Mouse (Mus musculus) ZHBTc4 (cell line): ENCODE results near the gene Lrrc28.

ENCODE experiments used
- DNase-seq: peaks from one replicate; pipeline ENCODE4 v3.0.0-alpha.2; 2011; ENCODE audit warnings: low read depth, low spot score

Gene Lrrc28

DNA sequence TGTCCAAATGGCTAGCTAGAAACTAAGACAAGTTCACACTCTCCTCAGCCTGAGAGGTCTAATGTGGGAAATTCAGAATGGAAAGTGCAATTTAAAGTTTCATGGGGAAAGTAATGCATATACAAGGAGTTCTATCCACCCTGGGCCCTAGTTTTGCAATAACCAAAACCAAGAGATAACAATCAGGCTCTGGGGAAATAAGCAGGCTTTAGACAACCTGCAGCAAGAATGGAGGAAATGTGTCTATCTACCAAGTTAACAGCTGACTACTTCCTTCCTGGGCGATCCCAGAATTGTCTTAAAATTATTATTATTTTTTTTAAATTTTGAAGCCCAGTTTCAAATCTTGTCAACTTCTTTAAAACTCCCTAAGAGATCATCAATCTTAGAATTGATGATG, 48.7 kb downstream of the Lrrc28 start:
- DNase-seq, result no peak

DNA sequence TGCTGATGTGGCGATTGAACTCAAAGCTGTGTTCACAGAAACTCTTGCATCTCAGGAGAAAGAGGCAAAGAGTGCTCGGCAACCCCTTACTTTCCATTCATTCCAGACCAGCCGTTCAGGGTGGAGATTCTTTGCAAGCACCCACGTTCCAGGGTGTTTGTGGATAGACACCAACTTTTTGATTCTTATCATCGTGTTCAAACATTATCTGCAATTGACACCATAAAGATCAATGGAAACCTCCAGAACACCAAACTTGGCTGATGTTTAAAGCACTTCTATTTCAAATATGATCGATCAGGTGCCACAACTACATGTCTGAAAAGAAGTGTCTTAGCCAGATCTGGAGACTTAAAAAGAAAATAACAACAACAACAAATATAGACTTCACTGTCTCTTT, 51.2 kb downstream of the Lrrc28 start:
- no peak for DNase-seq

DNA sequence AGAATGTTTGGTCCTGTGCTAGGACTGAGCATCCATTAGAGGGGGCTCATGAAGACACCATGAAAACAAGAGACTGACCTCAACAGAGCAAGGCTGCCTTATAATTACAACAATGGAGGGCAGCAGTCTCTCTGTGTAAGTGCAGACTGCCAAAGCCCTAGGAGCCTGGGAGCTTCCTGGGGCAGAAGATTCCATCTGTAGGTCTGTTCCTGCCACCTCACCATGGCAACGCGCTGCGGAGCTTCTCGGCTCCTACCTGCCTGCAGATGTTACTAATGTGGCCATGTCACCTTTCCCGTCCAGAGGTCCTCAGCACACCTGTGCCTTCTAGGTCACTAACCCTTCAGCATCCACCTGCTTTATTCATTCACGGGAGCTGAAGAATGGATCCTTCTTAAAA, 52.4 kb downstream of the Lrrc28 start:
- no peak for DNase-seq

DNA sequence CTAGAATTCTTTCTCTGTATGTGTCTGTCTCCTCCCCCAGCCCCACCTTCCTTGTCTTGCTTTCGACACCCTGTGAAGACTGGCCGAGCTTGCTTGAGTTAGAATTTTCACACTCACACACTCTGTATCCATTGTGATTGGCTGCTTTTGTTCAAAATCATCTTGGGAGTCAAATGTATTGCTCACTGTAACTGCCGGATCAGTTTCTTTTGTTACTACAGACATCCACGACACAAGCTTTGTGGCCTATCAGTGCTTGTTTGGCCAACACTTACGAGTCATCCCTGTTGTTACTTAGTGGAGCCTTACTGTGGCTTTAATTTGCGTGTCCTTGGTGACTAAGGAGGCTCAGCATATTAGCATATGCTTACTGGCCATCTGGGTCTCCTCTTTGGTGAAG, 56.3 kb downstream of the Lrrc28 start:
- peak; percentile 35 for DNase-seq

DNA sequence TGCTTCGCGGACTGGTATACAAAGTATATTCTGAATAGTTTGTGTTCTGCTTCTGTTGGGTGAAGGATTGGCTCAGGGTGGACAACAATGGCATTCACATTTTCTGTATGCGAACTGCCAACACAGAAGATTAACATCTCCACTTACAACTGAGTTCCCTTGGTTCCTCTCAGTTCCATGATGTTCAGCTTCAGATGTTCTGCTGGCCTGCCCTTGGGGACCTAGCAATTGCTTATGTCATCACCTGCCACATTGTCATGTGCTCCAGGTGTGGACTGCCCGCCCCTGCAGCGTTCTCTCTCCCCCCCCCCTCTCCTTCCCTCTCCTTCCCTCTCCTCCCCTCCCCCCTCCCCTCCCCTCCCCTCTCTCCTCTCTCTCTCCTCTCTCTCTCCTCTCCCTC, 58.6 kb downstream of the Lrrc28 start:
- no peak for DNase-seq

DNA sequence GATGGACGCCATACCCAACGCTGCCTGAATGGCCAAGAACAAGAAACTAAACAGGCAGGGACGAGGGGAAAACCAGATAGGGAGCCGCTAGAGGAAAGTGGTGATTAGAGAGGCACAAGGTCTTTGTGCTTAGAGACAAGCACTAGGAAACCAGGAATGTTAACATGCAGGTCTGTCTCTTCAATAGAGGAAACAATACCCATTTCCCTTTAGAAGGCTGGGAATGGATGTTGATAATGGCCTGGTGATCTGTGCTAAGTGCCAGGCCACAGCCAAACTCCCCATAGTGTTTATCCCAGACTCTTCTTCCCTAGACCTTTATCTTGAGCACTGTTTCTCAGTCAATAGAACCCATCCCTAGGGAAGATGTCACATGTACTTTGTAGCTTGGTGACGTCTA, 61.2 kb downstream of the Lrrc28 start:
- peak; percentile 64 for DNase-seq

DNA sequence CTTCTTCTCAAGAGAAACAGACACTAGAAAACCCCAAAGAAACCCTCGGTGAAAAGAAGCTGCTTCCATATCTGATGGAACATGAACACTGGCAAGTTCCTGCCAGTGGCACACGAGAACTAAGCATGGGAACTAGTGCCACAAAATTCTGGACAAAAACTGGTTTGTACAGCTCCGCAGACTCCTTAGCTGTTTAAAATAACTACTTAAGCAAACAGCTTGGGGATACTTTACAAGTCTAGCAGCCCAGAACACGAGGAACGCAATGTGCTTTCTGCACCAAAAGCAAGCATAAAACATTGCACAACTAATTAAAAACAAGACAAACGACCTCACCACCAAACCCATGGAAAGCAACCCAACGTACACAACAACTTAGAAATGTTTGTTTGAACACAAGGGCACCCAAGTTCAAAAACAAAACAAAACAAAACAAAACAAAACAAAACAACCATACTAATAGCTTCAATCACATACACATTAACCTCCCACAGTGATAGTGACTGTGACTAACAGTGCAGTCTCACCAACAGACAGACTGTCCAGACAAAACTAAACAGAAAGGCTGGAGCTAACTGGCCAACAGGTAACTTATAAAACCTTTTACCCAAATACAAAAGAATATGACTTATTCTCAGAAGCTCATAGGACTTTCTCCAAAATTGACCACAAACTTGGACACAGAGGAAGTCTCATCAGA, 66.1 kb downstream of the Lrrc28 start:
- peak; percentile 42 for DNase-seq

DNA sequence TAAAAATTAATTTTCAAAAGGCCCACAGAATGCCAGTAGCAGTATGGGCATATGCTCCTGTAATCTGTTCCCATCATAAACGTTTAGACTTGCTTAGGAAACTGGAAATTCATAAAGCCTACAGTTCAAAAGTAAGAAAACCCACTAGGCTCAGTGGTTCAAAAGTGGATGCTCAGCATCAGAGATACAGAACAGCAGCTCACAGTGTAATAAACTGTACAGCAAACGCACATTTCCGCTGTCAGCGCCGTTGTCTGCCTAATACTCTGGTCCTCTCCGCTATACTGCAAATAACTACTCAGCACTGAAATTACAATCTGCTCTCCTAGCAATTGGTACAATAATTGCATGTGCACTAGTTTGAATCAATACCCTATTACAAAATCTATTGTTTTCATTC, 67.0 kb downstream of the Lrrc28 start:
- DNase-seq, result no peak

DNA sequence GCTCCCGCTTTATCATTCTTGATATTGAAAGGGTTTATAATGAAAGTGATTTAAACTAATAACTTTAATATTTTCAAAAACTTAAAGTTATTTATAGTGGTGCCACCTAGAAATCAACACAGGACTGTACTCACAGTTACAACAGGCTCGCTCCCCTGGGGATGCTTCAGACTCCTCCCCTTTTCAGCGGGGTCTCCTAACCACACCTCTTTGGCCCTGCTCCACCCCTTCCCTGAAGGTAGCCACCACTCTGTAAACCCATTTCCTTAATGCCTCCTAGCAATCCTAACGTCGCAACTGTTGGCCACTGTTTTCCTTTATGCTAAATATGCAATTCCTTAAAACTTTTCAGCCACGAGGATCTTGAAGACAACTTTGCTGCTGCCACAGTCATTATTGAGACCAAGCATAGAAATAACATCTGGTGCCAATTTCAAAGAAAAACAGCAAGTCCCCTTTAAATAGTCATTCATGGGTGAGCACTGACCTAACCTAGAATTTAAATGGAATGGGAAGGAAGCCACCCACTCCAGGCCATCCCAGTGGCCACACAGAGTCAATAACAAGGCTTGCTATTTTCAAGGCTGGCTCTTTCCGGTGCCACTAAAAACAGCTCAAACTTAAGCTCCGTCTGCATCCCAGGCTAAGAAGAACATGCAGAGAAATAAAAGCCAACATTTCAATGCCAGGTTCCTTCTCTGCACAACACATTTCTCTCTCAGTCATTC, 78.4 kb downstream of the Lrrc28 start:
- peak; percentile 47 for DNase-seq

DNA sequence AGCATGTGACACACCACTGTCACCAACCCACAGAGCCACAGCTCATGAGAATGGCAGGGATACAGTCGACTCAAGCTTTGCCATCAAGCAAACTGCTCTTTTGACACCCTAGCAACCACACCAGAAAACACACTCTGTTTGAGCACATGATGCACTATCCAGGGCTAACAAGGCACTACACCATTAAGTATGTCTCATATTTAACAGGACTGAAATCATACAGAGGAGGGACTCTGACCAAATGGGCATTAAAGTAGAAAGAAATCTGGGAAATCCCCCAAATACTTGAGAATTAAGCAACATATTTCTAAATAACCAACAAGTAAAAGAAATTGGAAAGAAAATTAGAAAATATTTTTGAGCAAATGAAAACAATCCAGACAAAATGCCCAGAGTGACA, 79.9 kb downstream of the Lrrc28 start:
- no peak for DNase-seq

DNA sequence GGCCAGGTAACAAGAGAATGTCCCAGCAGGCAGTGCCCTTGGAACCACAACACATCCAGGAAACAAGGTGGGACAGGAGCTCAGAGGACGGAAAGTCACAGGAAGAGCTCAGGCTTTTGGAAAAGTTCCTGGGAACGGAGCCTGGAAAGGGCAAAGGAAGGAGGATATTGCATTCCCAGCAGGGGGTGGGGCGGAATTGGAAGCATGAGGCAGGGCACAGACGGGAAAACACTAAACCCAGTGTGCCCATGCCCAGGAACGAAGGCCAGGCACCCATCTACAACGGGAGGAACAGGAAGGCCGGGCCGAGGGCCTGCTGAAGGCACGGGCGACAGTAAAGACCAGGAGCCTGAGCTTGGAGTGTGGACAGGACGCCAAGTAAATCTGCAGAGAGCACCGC, 82.9 kb downstream of the Lrrc28 start:
- DNase-seq, result peak; percentile 41

DNA sequence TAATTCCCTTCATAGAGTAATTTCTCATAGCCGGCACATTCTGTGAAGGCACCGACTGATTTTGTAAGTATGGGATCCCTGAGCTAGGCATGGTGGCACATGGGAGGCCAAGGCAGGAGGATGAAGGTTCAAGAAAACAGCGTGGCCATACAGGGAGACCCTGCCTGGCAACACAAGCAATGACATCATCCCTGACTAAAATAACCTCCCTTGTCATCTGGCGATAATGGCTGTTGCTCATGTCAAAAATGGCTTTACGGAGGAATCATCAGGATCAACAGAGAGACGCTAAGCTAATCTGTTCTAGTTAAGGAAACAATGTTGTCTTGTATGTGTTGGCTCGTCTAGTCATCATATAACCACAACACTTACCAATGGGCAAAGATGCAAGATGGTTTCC, 85.6 kb downstream of the Lrrc28 start:
- no peak for DNase-seq

DNA sequence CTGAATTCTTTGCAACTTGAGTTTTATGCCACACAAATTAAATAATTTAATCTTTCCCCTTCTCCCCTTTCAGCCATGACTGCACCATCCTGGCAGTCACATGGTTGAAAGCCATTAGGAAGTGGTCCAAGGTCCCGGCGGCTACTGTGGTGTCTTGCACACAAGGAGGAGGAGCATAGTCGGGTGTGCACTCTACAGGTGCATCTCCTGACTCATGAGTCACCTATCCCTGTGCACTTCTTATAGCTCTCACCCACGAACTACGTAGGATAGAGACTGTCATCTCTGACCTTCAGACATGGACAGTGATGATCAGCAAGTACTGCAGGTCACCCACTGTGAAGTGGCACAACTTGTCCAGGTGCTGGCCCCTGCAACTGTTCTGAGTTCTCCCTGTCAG, 86.8 kb downstream of the Lrrc28 start:
- no peak for DNase-seq

DNA sequence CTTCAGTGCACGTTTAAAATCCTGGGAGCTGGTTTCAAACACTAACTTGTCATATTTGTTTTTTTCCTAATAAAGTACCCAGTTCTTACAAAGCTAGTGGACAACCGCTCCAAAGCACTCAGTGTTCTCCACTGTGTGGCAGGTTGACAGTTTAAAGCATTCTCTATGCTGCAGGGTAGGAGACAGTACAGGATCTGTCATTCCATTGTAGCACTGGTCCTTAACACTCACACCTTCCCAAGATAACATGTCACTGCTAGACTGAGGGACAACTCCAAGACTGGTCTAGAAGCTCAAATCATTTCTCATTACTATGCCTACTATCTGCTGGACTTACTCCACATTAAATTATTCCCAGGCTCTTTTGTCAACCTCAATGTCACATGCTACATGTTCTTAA, 90.2 kb downstream of the Lrrc28 start:
- DNase-seq, result no peak

DNA sequence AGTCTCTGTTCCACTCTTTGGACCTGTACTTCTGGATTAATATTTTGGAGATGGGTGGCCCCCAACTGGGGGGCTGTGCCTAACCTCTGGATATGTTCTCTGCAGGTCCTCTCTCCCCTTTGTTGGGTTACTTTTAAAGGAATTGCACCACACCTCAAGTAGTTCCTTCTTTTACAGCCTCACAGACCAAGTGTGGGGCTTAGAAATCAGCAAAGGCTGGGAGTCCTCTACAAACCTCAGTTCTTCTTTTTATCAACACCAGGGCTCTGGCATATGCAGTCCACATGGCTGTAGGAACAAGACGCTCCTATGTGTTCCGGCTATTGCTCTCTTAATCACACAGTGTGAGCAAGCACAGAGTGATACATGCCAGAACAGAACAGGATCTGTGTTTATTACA, 93.8 kb downstream of the Lrrc28 start:
- no peak for DNase-seq

DNA sequence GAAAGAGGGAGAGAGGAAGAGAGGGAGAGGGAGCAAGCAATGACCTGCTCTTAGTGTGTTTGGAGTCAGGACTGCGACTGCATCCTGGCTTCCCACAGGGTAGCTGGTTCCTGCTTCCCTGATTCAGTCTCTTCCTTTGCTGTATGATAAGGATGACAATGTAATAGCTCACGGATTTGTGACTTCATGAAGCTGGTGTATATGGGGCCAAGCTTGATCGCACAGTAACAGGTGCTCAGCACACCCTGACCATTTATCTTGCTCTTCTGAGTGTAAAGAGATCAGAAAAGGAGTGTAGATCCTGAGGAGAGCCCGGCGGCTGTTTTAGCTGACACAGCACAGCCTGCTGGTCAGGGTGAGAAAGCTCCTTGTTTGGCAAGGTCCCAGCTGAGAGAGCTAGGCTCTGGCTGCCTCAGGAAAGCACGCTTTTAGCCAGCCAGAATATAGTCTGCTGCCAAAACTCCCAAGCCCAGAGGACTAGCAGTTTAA, 96.0 kb downstream of the Lrrc28 start:
- peak; percentile 60 for DNase-seq

DNA sequence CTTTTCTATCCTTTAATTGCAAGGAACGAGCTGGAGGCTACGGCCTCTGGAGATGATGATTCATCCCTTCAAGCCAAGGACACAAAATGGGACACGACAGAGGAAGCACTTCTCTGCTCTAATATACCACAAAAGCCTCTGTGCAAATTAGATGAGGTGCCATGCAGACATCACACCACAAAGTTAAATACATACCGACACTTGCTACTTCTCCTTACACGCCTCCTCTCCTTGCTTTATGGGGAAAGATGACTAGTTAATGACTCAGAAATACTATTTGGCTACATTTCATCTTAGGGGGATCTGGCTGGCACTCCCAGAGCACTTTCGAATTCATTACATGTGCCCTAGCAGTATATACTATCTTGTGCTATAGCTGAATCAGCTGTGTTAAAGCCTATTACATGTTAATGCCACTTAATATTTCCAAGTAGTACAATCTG, 96.4 kb downstream of the Lrrc28 start:
- no peak for DNase-seq

DNA sequence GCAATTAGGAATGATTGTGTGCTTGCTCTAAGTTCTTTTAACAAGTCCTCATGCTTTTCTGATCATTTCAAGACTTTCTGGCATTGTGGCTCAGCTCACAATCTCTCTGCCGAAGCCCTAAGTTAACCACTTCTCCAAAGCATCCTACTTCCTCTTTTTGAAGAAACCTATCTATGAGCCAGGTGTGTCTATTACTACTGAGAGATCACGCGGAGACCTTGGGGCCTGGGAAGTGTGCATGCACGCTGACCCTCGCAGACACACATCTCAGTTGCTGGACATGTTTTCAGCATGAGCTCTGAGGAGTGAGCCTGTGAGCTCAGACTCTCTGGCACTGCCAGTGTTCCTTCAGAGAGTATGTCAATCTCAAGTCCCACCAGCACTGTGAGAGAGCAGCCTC, 98.8 kb downstream of the Lrrc28 start:
- no peak for DNase-seq

DNA sequence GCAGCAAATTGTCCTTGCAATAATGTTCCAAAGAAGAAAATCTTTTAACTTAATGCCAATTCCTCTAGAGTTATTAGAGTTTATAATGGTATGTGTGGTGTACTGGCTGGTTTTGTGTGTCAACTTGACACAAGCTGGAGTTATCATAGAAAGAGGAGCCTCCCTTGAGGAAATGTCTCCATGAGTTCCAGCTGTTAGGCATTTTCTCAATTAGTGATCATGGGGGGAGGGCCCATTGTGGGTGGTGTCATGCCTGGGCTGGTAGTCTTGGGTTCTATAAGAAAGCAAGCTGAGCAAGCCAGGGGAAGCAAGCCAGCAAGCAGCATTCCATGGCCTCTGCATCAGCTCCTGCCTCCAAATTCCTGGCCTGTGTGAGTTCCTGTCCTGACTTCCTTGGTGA, 100.5 kb downstream of the Lrrc28 start:
- DNase-seq, result no peak

DNA sequence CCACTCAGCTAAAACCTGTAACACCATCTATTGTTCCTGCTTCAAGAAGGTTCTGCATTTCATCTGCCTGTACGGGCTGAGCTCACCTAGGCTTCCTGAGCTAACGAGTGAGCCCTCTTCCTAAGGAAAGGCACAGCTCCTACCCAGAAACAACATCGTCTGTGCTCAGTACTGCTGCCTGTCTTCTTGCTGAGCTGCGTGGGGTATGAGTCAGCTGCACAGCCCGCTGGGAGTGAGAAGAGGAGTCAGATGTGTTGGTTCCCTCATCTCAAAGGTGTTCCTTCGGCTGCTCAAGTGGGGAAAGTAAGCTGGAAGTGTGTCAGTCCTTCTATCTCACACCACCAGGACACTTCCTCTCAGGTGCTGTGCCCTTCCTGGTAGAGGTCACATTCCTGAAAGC, 101.4 kb downstream of the Lrrc28 start:
- no peak for DNase-seq

DNA sequence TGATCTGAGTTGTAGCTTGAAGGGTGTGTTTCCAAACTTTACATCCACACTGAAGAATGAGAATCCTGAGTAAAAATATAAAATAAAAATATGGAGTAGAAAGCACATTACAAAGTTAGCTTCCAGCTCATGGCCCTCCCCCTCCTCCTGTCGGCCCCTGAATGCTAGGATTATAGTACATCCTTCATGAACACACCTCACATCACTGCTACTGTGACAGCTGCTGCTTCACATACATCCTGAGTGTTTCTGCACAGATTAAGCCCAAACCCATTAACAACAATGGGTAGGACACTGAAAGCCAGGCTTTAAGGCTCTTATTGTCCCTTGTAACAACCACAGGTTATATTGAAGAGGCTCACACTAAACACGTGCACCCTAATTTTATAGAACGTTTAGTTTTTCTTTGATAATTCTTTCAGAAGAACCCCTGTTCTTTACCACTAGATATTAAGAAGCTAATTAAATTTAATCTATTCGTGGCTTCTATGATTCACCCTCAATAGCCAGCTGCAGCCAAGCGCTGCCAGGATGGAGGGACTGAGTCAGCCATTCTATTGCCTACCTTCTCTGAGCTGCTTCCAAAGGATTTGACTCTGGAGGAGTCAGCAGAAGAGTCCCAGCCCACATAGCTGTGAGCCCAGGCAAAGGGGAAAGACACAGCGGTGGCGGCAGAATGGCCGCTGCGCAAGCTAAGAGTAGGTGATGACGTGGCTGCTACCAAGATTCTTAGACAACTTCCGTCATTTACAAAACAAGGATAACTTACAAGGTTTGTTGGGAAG, 108.3 kb downstream of the Lrrc28 start:
- no peak for DNase-seq

DNA sequence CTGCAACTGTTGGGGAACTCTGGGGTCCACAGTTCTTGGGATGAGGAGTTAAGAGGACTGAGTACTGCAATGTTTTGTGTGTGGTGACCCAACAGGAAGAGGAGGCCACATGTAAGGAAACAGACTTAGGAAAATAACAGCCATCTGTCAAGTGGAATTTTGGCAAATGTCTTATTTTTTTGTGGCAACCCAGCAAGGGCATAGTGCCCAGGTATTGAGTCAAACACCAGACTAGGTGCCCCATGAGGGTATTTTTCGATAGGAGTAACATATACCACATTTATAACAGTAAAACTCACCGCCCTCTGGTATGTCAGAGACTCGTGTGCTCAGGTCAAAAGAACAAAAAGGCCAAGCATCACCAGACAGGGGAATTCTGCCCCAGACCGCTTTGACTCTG, 109.1 kb downstream of the Lrrc28 start:
- no peak for DNase-seq

DNA sequence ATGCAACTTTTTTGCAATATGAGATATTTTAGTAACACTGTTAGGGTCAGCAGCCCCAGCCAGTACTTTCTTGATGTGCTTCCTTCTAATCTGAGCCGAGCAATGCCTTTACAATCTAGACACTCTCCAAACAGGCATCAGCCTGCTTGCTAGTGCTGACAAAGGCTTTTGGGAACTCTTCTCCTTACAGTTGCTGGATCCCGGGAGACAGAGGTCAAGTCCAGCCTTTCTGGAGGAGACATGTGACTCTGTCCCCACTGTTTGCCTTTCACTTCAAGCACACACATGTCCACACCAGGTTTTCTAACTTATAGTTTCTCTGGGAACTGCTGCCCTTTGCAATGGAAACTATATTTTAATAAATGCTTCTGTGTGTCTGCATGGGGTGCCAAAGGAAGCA, 114.1 kb downstream of the Lrrc28 start:
- no peak for DNase-seq
